In genomic region chr13:54325814-54326213, GRCm38 (mm10) we compare ENCODE assay signal across 9 mouse cellular contexts. TPM values are rescaled to one million over a fixed set of nuclear protein-coding genes. Genes with fewer than 3 reads are reported as not detected.
A peak's percentile ranks its signal among the peaks of the same experiment; 100 is the strongest.
DNase-seq lines count a peak whose midpoint lies in the region; ATAC-seq lines count a peak whose summit lies in the region.
"Had no signal": no experiment of that assay in that cellular context is flagged by ENCODE, and none has a peak within 500 bp of the region (broad histone marks: within the 10 kb centered on the region; RNA-seq: fewer than 3 reads in every experiment).

No protein-coding gene starts in this region.

- no peaks in the 10 kb centered on the region for H3K9me3 ChIP-seq in limb, embryonic 12.5 days
- no peaks in the 10 kb centered on the region for H3K9me3 ChIP-seq in limb, embryonic 10.5 days (replicated peaks)
- no peaks in the 10 kb centered on the region for H3K9me3 ChIP-seq in forebrain, embryonic 16.5 days (ENCODE audit: control insufficient read depth, low read length)
- no peaks in the 10 kb centered on the region for H3K9me3 ChIP-seq in midbrain, embryonic 10.5 days (replicated peaks)
- H3K9me3 ChIP-seq: liver, embryonic 15.5 days had no signal

- WGBS in limb, embryonic 12.5 days: 76% methylated on average over 7 of the region's 7 CpGs
- 81% methylated on average over 7 of the region's 7 CpGs for WGBS in limb, embryonic 10.5 days
- WGBS in forebrain, embryonic 16.5 days: 31% methylated on average over 7 of the region's 7 CpGs
- WGBS in midbrain, embryonic 10.5 days: 57% methylated on average over 7 of the region's 7 CpGs

- no peak overlapping the region for H3K27ac ChIP-seq in limb, embryonic 12.5 days
- no peak overlapping the region for H3K27ac ChIP-seq in limb, embryonic 10.5 days
- peak overlapping the region; percentile 41 for H3K27ac ChIP-seq in forebrain, embryonic 16.5 days (ENCODE audit: low read length)
- H3K27ac ChIP-seq in midbrain, embryonic 10.5 days (replicated peaks): peak overlapping the region; percentile 84
- H3K27ac ChIP-seq: liver, embryonic 15.5 days had no signal

- no peak overlapping the region for H3K4me2 ChIP-seq in limb, embryonic 12.5 days
- peak overlapping the region; percentile 16 for H3K4me2 ChIP-seq in forebrain, embryonic 16.5 days (ENCODE audit: low read length)
- H3K4me2 ChIP-seq: liver, embryonic 15.5 days had no signal

- H3K9ac ChIP-seq in limb, embryonic 12.5 days (replicated peaks): 0 out of 2 replicates have a peak overlapping the region, but pooled peaks have one; percentile 18
- no peak overlapping the region for H3K9ac ChIP-seq in forebrain, embryonic 16.5 days (replicated peaks; ENCODE audit: low read depth, low read length)
- H3K9ac ChIP-seq: liver, embryonic 15.5 days had no signal

- H3K27me3 ChIP-seq in limb, embryonic 12.5 days: 0 out of 2 replicates have a peak, but pooled peaks cover 2% of the 10 kb centered on the region
- no peaks in the 10 kb centered on the region for H3K27me3 ChIP-seq in limb, embryonic 10.5 days (ENCODE audit: low read depth, poor library complexity, severe bottlenecking)
- H3K27me3 ChIP-seq in forebrain, embryonic 16.5 days (replicated peaks; ENCODE audit: control insufficient read depth, insufficient read depth, low read length): no peaks in the 10 kb centered on the region
- H3K27me3 ChIP-seq in midbrain, embryonic 10.5 days (ENCODE audit: low read depth, poor library complexity, severe bottlenecking): peaks cover 14% of the 10 kb centered on the region; the same call in 1 of the 2 replicates

- H3K4me1 ChIP-seq in limb, embryonic 12.5 days (replicated peaks): peaks cover 25% of the 10 kb centered on the region
- peaks cover 23% of the 10 kb centered on the region for H3K4me1 ChIP-seq in limb, embryonic 10.5 days
- H3K4me1 ChIP-seq in forebrain, embryonic 16.5 days (replicated peaks; ENCODE audit: control insufficient read depth, insufficient read depth, low read length): peaks cover 60% of the 10 kb centered on the region
- H3K4me1 ChIP-seq in midbrain, embryonic 10.5 days: peaks cover 85% of the 10 kb centered on the region
- H3K4me1 ChIP-seq: liver, embryonic 15.5 days had no signal

- no peak for DNase-seq in limb, embryonic 10.5 days (ENCODE audit: low spot score)
- no peak for DNase-seq in midbrain, embryonic 10.5 days (ENCODE audit: low spot score)
- peak; percentile 84 for DNase-seq in telencephalon, adult 2 months (ENCODE audit: low read depth, low spot score)
- DNase-seq in thymus, postnatal 0 days (ENCODE audit: low spot score): no peak
- DNase-seq in kidney, postnatal 36 days: no peak

- no peaks in the 10 kb centered on the region for H3K36me3 ChIP-seq in limb, embryonic 12.5 days
- no peaks in the 10 kb centered on the region for H3K36me3 ChIP-seq in limb, embryonic 10.5 days
- H3K36me3 ChIP-seq in forebrain, embryonic 16.5 days (ENCODE audit: control insufficient read depth, insufficient read depth): no peaks in the 10 kb centered on the region
- no peaks in the 10 kb centered on the region for H3K36me3 ChIP-seq in midbrain, embryonic 10.5 days
- H3K36me3 ChIP-seq: G1E; liver, embryonic 15.5 days had no signal

- ATAC-seq in limb, embryonic 12.5 days (ENCODE audit: insufficient number of reproducible peaks, insufficient read depth, low FRiP score, low TSS enrichment, low read depth): no peak
- ATAC-seq in forebrain, embryonic 16.5 days: peak; percentile 75

- no peak overlapping the region for H3K4me3 ChIP-seq in limb, embryonic 12.5 days (replicated peaks)
- H3K4me3 ChIP-seq in limb, embryonic 10.5 days: no peak overlapping the region
- H3K4me3 ChIP-seq in forebrain, embryonic 16.5 days (replicated peaks; ENCODE audit: low read length): no peak overlapping the region
- no peak overlapping the region for H3K4me3 ChIP-seq in midbrain, embryonic 10.5 days
- H3K4me3 ChIP-seq: liver, embryonic 15.5 days had no signal

RNA-seq across cellular contexts. Expression of gene Cplx2, which starts 45.3 kb away (rescaled TPM):
- polyA plus RNA-seq in limb, embryonic 12.5 days (2016; fragmentation: Nextera tagmentation; extraction: Ambion mirVana): 3.0 and 3.1 TPM in 2 replicates
- 2.5 and 3.5 TPM in 2 replicates for polyA plus RNA-seq in limb, embryonic 10.5 days (2016; fragmentation: Nextera tagmentation; extraction: Ambion mirVana)
- polyA plus RNA-seq in forebrain, embryonic 16.5 days (2015; fragmentation: Nextera tagmentation; extraction: Ambion mirVana): 31.8 and 34.3 TPM in 2 replicates
- 9.9 and 15.3 TPM in 2 replicates for polyA plus RNA-seq in midbrain, embryonic 10.5 days (2016; fragmentation: Nextera tagmentation; extraction: Ambion mirVana)
- polyA plus RNA-seq in thymus, postnatal 0 days (2015; fragmentation: Nextera tagmentation; extraction: Ambion mirVana): 0.49 and 0.50 TPM in 2 replicates
- polyA plus RNA-seq: G1E had no signal

Comparison
In these comparisons a context has a peak if more than half of its experiments do, and no peak if none do; other contexts are left out.
1. H3K27ac ChIP-seq: peak in forebrain, embryonic 16.5 days (single experiment) and midbrain, embryonic 10.5 days (single experiment); none in limb, embryonic 12.5 days (single experiment) and limb, embryonic 10.5 days (single experiment).